Mouse (Mus musculus) lung, postnatal 4 days (tissue): ENCODE data around the gene Syce2.

Experiments used
- DNase-seq, 2 experiments: peaks; one replicate each; pipeline ENCODE4 v3.0.0; 2021

Gene Syce2

DNA sequence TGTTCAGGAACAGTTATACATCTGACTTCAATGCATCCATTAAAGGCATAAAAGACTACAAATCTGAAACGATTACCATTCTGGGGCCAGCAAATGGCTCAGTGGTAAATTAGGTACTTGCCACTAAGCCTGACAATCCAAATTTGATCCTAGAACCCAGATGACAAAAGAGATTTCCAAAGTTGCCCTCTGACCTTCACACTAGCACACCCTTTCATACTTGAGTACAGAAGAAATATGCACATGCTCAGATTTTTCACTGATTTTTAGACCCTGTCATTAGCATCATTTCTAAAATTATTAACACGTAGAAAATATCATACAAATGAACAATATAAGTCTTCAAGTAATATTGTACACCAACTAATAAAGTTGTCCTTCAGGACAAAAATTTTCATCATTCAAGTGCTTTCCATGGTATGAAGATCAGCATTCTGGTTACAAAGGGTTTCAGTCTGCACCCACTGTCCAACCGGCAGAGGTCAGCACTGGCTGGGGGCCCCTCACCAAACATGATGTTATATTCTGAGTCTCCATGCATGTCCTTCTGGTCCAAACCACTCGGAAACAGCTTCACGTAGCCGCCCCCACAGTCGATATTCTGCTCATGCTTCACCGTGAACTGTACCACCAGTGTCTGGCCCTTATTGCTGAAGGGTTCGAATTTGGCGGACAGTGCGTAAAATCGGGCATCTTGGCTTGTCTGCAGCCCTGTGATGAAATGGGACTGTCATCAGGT lies 26.4 kb upstream of the Syce2 start:
- peak; percentile 62 to 69 for DNase-seq

- DNase-seq: no peak
Measured at GRCm38 (mm10) chr8:84846094-84846721, 25.7 kb upstream of the Syce2 start.

DNA sequence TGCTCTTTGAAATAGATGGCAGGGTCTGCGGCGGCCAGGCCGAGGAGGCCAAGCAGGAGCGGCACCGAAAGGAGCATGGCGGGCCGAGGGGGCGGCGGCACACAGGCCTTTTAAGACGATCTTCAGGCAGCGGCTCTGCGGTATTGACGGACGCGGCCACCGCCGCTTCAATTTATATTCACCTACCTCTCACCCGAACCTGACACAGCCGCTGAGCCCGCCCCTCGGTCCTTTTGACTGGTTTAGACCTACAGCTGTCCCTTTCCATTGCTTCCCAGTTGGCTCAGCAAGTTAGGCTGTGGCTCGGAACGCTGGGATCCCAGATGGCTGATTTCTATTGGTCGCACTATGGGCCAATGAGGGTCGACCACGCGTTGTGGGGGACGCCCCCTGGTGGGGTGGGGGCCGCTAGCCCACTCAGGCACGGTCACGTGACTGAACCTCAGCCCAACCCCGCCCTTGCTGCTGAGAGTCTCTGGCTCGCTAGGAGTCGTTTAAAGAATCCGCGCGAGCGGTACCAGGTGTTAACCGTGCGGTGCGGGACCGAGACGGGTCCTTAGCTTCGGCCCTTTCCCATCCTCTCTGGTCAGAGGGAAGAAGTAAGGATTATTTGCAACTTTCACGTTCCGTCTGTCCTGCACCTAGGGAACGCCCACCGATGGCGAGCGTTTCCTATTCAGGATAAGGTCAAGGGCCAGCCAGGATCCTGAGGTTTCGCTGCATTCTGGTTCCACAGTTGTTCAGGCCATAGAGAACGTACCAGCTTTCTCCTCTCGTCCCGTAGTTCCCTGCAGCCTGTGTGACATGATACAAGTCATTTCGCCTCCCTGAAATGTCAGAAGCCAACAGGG lies 25.0 kb upstream of the Syce2 start, which contains the start of gene Calr:
Gene Calr (minus strand): TSS at position 213 of the 851 bp plus-strand sequence.
- peak; percentile 99 to 100 for DNase-seq

DNA sequence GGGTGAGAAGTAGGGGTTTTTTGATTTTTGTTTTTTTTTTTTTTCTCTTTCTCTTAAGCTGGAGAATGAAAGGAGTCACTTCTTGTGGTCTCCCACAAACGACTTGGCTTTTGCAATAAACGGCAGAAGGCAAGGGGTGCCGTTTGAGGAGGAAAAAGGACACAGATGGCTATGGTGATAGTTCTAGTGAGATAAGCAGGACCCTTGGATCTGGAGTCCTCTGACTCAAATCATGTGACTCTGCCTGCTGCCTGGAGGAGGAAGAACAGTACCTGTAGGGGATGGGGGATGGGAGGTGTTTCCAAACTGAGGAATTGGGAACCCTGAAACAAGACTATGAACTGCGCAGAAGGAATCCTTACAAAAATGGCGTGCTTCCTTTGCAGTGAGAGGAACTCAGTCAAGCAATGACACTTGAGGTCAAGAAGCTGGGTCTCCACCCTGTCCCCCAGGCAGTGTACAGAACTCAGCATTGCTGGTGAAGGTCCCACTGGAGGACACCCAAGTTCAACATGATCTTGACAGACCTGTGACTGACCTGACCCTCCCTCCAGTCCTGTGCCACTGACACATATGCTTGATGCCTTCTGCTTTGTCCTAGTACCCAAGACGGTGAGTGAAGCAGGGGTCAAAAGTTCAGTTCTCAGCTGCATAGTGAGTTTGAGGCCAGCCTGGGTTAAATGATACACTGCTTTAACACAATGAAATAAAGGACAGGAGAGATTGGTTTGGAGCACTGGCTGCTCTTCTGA lies 24.1 kb upstream of the Syce2 start:
- DNase-seq: no peak

- DNase-seq: no peak
Measured at GRCm38 (mm10) chr8:84856434-84856833, 15.5 kb upstream of the Syce2 start.

GRCm38 (mm10) chr8:84856864-84857441 lies 15.0 kb upstream of the Syce2 start, which contains the start of gene Farsa:
Gene Farsa, plus strand, starts transcription at chr8:84856989.
- peak; percentile 94 to 95 for DNase-seq

- peak; percentile 48 to 56 for DNase-seq
Measured at GRCm38 (mm10) chr8:84872309-84872965, 526 bp downstream of the Syce2 start.

DNA sequence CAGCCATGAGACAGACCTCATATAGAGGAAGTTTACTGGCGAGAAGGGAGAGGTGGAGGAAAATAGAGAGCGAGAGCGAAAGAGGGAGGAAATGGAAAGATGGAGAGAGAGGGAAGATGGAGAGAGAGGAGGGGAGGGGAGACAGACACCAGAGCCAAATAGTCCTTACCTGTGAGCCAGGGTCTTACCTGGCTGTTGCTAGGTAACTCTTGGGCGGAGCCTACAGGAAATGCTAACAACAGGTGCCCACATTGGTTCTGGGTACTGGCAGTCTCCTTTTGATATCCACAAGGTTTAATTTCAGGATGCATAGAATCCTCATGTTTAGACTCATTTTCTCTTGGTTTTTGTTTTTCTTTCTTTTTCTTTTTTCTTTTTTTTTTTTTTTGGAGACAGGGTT lies 1.1 kb downstream of the Syce2 start:
- no peak for DNase-seq

DNA sequence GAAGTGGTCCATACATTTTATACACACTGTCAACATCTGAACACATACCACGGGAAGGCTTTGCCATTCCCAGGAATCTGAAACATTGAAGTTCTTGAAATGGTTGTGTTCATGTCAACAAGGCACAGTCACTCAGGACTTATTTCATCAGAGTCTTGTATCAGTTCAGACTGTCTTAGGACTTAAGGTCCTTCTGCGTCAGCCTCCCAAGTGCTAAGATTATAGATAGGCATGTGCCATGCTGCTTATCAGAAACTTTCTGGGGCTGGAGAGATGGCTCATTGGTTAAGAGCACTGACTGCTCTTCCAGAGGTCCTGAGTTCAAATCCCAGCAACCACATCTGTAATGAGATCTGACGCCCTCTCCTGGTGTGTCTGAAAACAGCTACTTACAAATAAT lies 2.4 kb downstream of the Syce2 start:
- DNase-seq: no peak

DNA sequence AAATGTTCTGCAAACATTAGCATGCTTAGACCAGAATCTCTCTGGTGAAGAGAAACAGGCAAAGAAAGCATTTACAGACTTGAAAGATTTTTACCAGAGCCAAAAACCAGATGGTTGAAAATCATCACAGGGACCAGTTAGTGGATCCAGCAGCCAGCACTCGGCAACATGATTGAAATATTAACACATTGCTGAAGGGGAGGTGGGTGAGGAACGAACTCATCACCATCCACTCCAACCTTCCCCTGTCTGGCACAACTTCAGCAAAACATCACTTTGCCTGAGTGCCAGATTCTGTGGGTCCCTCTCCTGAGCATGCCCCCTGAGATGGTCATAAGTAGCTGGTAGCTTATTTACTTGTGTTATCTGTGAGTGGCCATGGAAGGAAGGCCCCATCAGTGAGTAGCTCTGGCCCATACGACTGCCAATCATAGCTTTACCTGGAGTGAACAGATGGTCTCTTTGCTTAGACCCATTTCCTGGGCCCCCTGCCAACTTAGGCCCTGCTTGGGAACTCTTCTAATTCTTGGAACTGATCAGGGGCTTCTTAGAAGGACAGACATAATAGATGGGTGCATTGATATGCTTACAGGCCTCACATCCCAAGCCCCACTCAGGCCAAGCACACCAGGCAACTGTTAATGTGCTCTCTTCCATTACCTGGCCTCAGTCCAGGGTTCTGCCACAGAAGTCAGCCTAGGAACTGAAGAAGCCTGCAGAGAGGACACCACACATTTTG lies 5.6 kb downstream of the Syce2 start:
- no peak for DNase-seq

DNA sequence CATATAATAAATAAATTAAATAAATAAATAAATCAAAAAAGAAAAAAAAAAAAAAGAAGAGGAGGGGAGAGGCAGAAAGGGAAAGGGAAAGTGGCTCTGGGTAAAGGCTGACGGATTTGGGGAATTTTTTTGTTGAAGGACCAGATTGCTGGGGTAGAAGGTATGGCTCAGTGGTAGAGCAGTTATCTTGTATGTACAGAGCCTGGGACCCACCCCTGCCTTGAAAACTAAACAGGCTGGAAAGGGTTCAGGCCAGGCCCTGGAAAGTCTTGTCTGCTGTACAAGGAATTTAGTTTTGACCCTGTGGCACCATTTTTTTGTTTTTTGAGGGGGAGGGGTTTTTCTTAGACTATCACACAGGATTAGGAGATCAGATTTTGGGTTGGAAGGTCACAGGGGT lies 7.0 kb downstream of the Syce2 start:
- no peak for DNase-seq

GRCm38 (mm10) chr8:84884728-84885127 lies 12.8 kb downstream of the Syce2 start:
- no peak for DNase-seq

- no peak for DNase-seq
Measured at GRCm38 (mm10) chr8:84888280-84888679, 16.4 kb downstream of the Syce2 start.

- no peak for DNase-seq
Measured at GRCm38 (mm10) chr8:84889141-84889540, 17.2 kb downstream of the Syce2 start.

DNA sequence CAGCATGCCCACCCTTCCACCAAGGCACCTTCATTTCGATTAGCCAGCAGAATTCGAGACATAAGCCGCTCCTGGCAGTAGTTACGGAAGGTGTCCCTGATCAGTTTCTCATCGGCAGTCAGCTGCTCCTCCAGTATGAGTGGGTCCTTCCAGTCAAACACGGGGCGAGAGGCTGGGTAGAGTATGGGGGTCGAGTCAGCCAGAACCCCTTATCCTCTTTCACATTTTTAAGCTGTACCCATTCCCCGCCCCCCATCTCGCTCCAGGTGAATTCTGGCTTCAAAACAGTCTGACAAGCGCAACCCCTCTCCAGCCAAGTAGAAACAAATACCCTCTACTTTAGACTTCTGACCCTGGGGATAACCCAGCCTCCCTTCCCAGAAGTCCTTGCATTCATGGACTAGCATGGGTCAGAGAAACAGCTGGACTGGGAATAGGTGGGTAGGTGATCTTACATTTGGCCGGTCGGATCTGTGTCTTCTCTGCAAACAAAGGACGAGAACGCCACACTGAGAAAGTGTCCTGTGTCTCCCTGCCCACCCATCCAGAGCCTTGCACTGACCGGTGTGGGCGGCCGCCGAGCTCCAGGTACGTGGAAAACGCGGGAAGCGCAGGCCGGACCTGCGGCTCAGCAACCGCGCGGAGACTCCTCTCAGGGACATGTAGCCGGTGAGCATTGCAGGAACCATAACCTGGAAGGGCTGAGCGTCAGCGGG lies 21.2 kb downstream of the Syce2 start:
- DNase-seq: no peak

DNA sequence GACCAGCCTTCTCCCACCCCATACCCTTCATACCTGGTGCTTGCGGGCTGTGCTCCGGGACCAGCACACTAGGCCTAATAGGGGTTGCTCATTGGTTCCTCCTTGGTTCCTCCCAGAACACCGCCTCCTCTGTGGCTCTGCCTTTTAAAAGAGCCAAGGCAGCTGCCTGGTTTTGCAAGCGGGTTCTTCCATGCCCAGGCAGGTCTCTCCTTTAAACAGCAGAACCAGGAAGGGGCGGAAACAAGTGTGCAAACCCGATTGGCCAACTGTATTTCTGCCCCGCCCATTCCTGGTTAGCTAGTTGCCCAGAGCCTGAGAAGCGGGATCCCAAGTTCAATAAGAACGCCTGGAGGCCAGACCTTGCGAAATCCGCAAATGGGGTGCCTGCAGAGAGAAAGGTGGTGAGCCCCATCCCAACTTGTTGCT lies 21.8 kb downstream of the Syce2 start, which contains the start of gene Gcdh:
Gene Gcdh (minus strand): TSS at position 213 of the 426 bp plus-strand sequence.
- peak; percentile 92 to 94 for DNase-seq

- DNase-seq: no peak
Measured at GRCm38 (mm10) chr8:84895963-84896362, 24.1 kb downstream of the Syce2 start.

GRCm38 (mm10) chr8:84901071-84901470 lies 29.2 kb downstream of the Syce2 start:
- no peak for DNase-seq

DNA sequence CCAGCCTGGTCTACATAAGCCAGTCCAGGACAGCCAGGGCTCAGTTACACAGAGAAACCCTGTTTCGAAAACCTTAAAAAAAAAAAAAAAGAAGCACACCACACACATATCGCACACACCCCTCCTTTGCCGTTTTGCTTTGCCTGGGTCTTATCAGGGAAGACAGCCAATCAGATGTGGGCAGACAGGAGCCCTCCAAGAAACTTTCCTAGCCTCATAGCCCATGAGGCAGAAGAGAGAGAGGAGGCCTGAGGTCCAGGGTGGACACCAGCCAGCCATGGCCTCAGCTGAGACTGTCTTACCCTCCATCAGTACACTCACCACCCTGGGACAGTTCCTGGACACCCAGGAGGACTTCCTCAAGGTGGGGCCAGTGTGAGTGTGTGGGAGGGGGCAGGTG lies 29.8 kb downstream of the Syce2 start, which contains the start of gene Klf1:
Gene Klf1 (plus strand): TSS at position 177 of the 400 bp plus-strand sequence.
- DNase-seq: no peak

DNA sequence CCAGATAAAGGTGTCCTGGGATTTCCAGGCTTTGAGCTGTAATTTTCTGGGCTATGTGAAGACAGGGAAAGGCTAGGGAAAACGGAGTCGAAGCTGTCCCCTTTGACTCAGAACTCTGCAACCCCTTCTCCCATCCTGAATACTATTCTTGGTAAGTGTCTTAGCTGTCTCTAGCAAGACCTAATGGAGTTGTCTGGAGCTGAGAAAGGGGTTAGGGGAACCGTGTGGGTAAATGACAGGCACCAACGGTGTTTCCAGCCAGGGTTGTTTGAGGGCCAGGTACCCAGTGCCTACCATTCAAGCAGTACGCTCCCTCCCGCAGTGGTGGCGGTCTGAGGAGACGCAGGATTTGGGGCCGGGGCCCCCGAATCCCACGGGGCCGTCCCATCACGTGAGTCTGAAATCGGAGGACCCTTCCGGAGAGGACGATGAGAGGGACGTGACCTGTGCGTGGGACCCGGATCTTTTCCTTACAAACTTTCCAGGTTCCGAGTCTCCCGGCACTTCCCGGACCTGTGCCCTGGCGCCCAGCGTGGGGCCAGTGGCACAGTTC lies 30.5 kb downstream of the Syce2 start:
- no peak for DNase-seq
